ENCODE assay signal across 9 mouse cellular contexts in the genomic region with DNA sequence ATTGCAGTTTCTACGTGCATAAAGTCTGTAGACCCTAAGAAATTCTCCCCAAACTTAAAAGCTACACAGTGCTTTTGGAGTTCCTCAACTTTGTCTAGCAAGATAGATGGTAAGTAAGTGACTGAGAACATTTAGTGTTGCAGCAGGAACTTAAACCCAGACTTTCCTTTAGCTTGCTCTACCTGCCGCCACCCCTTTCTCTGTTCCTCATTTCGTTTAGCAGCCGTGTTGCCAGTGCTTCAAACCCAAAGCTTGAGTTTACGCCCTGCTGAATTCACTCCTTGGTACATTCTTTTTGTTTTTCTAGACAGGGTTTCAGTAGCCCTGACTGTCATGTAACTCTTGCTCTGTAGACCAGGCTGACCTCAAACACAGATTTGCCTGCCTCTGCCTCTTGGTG. TPM values are rescaled to one million over a fixed set of nuclear protein-coding genes. Genes with fewer than 3 reads are reported as not detected.
DNase-seq lines count a peak whose midpoint lies in the region; ATAC-seq and TF ChIP-seq lines count a peak whose summit lies in the region.
"Had no signal": no experiment of that assay in that cellular context is flagged by ENCODE, and none has a peak within 500 bp of the region (broad histone marks: within the 10 kb centered on the region; RNA-seq: fewer than 3 reads in every experiment).

No protein-coding gene starts in this region.

- no peak for ATAC-seq in heart, embryonic 14.5 days (ENCODE audit: insufficient number of reproducible peaks, insufficient read depth, low FRiP score, low read depth)
- ATAC-seq in hindbrain, embryonic 15.5 days (ENCODE audit: low FRiP score, low read depth): no peak
- ATAC-seq in midbrain, embryonic 14.5 days (ENCODE audit: low FRiP score, low TSS enrichment): no peak

- peak overlapping the region in 1 of 2 experiments; percentile 90; a peak in 1 of 4 replicates for H3K4me3 ChIP-seq in heart, embryonic 14.5 days (ENCODE audit: control insufficient read depth in 1 of 2, insufficient read depth in 1 of 2, low read depth in 1 of 2, low read length in 2 of 2)
- H3K4me3 ChIP-seq in MEL (ENCODE audit: control insufficient read depth in 1 of 2, insufficient read depth in 1 of 2, low read depth in 2 of 2, low read length in 2 of 2): peak overlapping the region; percentile 83 to 87
- peak overlapping the region; percentile 82 for H3K4me3 ChIP-seq in hindbrain, embryonic 15.5 days
- H3K4me3 ChIP-seq in midbrain, embryonic 14.5 days (replicated peaks; ENCODE audit: low read depth, low read length): peak overlapping the region; percentile 70

- peak overlapping the region; percentile 91 for H3K4me2 ChIP-seq in heart, embryonic 14.5 days (ENCODE audit: low read length)
- peak overlapping the region; percentile 67 for H3K4me2 ChIP-seq in hindbrain, embryonic 15.5 days
- peak overlapping the region; percentile 81 for H3K4me2 ChIP-seq in midbrain, embryonic 14.5 days (ENCODE audit: low read length)

- H3K36me3 ChIP-seq in heart, embryonic 14.5 days (ENCODE audit: control insufficient read depth, insufficient read depth, low read length): peaks cover 61% of the 10 kb centered on the region
- H3K36me3 ChIP-seq in MEL (ENCODE audit: control insufficient read depth in 1 of 2, insufficient read depth in 2 of 2, low read length in 2 of 2): peaks cover 11 to 20% of the 10 kb centered on the region in 2 experiments
- peaks cover 32% of the 10 kb centered on the region for H3K36me3 ChIP-seq in hindbrain, embryonic 15.5 days
- peaks cover 44% of the 10 kb centered on the region for H3K36me3 ChIP-seq in midbrain, embryonic 14.5 days (ENCODE audit: control insufficient read depth, insufficient read depth, low read length)

- H3K9ac ChIP-seq in heart, embryonic 14.5 days (ENCODE audit: low read length): no peak overlapping the region; the same call in 1 of the 2 replicates
- peak overlapping the region; percentile 93 for H3K9ac ChIP-seq in MEL (ENCODE audit: control insufficient read depth, low read depth, low read length, poor library complexity, severe bottlenecking)
- H3K9ac ChIP-seq in hindbrain, embryonic 15.5 days: no peak overlapping the region
- no peak overlapping the region for H3K9ac ChIP-seq in midbrain, embryonic 14.5 days (replicated peaks; ENCODE audit: low read length)

- DNase-seq in heart, adult 18-20 months: no peak
- peak; percentile 68 for DNase-seq in MEL (ENCODE audit: low read depth, low spot score)
- DNase-seq in midbrain, embryonic 14.5 days: no peak
- no peak for DNase-seq in left cerebral cortex, adult 18-20 months (ENCODE audit: low spot score in 2 of 2)
- no peak for DNase-seq in c-Kit-positive CD71-positive TER-119-positive erythroid progenitor cells, embryonic 14.5 days (ENCODE audit: low spot score)
- DNase-seq in frontal cortex, postnatal 14 days (ENCODE audit: low spot score in 2 of 2): no peak
- DNase-seq: right cerebral cortex, adult 18-20 months had no signal

- no peak overlapping the region for H3K27ac ChIP-seq in heart, embryonic 14.5 days (replicated peaks in 1 of 2; ENCODE audit: control insufficient read depth in 1 of 2, insufficient read depth in 1 of 2, low read depth in 2 of 2, low read length in 2 of 2)
- H3K27ac ChIP-seq in MEL (ENCODE audit: control insufficient read depth, low read depth, low read length): no peak overlapping the region
- no peak overlapping the region for H3K27ac ChIP-seq in hindbrain, embryonic 15.5 days (replicated peaks)
- H3K27ac ChIP-seq in midbrain, embryonic 14.5 days (replicated peaks; ENCODE audit: low read depth, low read length): no peak overlapping the region

- TF ChIP-seq CTCF in MEL (IDR thresholded peaks at IDR 0.05 in 2 of 3, conservative IDR thresholded peaks at IDR 0.05 in 1 of 3; ENCODE audit: control insufficient read depth in 1 of 3, insufficient read depth in 1 of 3, low read depth in 2 of 3, low read length in 3 of 3, poor library complexity in 1 of 3, severe bottlenecking in 1 of 3): no peak

- peaks cover 0 to 10% of the 10 kb centered on the region in 2 experiments; a peak in 1 of 4 replicates for H3K4me1 ChIP-seq in heart, embryonic 14.5 days (ENCODE audit: control insufficient read depth in 2 of 2, insufficient read depth in 2 of 2, low read length in 2 of 2)
- H3K4me1 ChIP-seq in MEL (ENCODE audit: control insufficient read depth in 1 of 2, insufficient read depth in 2 of 2, low read length in 2 of 2): no peaks in the 10 kb centered on the region
- peaks cover 16% of the 10 kb centered on the region for H3K4me1 ChIP-seq in hindbrain, embryonic 15.5 days (replicated peaks)
- H3K4me1 ChIP-seq in midbrain, embryonic 14.5 days (ENCODE audit: control insufficient read depth, insufficient read depth, low read length): peaks cover 8% of the 10 kb centered on the region; the same call in 1 of the 2 replicates

- H3K79me2 ChIP-seq in MEL (ENCODE audit: control insufficient read depth, insufficient read depth, low read length, poor library complexity): peaks cover 14% of the 10 kb centered on the region

- TF ChIP-seq POLR2A in MEL (IDR thresholded peaks at IDR 0.05; ENCODE audit: control insufficient read depth in 1 of 2, insufficient read depth in 1 of 2, low read depth in 1 of 2, low read length in 2 of 2, poor library complexity in 1 of 2): 0 out of 4 replicates have a peak, but pooled peaks of 1 of the 2 experiments have one; percentile 28

- WGBS in heart, embryonic 14.5 days: 93% methylated on average over 5 of the region's 5 CpGs
- 88% methylated on average over 5 of the region's 5 CpGs for WGBS in hindbrain, embryonic 15.5 days
- 88% methylated on average over 5 of the region's 5 CpGs for WGBS in midbrain, embryonic 14.5 days

- no peaks in the 10 kb centered on the region for H3K9me3 ChIP-seq in heart, embryonic 14.5 days (ENCODE audit: control insufficient read depth, low read length)
- no peaks in the 10 kb centered on the region for H3K9me3 ChIP-seq in MEL (replicated peaks; ENCODE audit: insufficient read depth, low read length)
- no peaks in the 10 kb centered on the region for H3K9me3 ChIP-seq in hindbrain, embryonic 15.5 days
- H3K9me3 ChIP-seq in midbrain, embryonic 14.5 days (ENCODE audit: control insufficient read depth, low read length): no peaks in the 10 kb centered on the region

- H3K27me3 ChIP-seq in heart, embryonic 14.5 days (ENCODE audit: control insufficient read depth, insufficient read depth, low read length): no peaks in the 10 kb centered on the region
- no peaks in the 10 kb centered on the region for H3K27me3 ChIP-seq in MEL (ENCODE audit: control insufficient read depth in 1 of 2, insufficient read depth in 2 of 2, low read length in 2 of 2)
- H3K27me3 ChIP-seq in hindbrain, embryonic 15.5 days: no peaks in the 10 kb centered on the region
- H3K27me3 ChIP-seq in midbrain, embryonic 14.5 days (ENCODE audit: control insufficient read depth, insufficient read depth, low read length): no peaks in the 10 kb centered on the region

- no peak for TF ChIP-seq RAD21 in MEL (IDR thresholded peaks at IDR 0.05; ENCODE audit: low read depth, low read length)

- no peak for TF ChIP-seq EP300 in MEL (IDR thresholded peaks at IDR 0.05; ENCODE audit: low read depth in 1 of 2, low read length in 2 of 2)

TF ChIP-seq in MEL, 35 proteins besides CTCF, POLR2A, EP300 and RAD21:
- TF ChIP-seq SIN3A (IDR thresholded peaks at IDR 0.05; ENCODE audit: low read length) (no peak), NELFE (IDR thresholded peaks at IDR 0.05; ENCODE audit: low read depth, low read length) (no peak), RCOR1 (IDR thresholded peaks at IDR 0.05; ENCODE audit: low read depth, low read length) (no peak), MYB (IDR thresholded peaks at IDR 0.05; ENCODE audit: low read depth, low read length) (no peak), MYC (IDR thresholded peaks at IDR 0.05; ENCODE audit: low read depth, low read length) (no peak), MAX (IDR thresholded peaks at IDR 0.05; ENCODE audit: low read length) (no peak), ZC3H11A (IDR thresholded peaks at IDR 0.05; ENCODE audit: low read depth, low read length) (no peak), USF2 (IDR thresholded peaks at IDR 0.05; ENCODE audit: borderline replicate concordance in 1 of 2, insufficient read depth in 1 of 2, low read depth in 1 of 2, low read length in 2 of 2) (no peak), MAZ (IDR thresholded peaks at IDR 0.05; ENCODE audit: low read depth, low read length) (no peak), CHD2 (IDR thresholded peaks at IDR 0.05; ENCODE audit: low read length) (no peak)
TF ChIP-seq in MEL: peak in this region for 0.

RNA-seq across cellular contexts. Expression of a gene that starts 1.4 kb away (rescaled TPM):
- 128 and 141 TPM in 2 replicates for polyA plus RNA-seq in heart, embryonic 14.5 days (2014; fragmentation: Nextera tagmentation; extraction: Ambion mirVana)
- total RNA-seq in heart, adult 18-20 months (2021): 100 to 1,000 TPM; 108 to 114 TPM
- total RNA-seq in MEL (2012; rRNA removed): 181 and 186 TPM in 2 replicates
- 100 to 1,000 TPM; 157 to 253 TPM for polyA plus RNA-seq in MEL (2012; ENCODE audit: insufficient read depth in 1 of 2, insufficient read length in 2 of 2, low read depth in 1 of 2, low replicate concordance in 2 of 2, missing spikeins in 1 of 2)
- polyA plus RNA-seq in hindbrain, embryonic 15.5 days (2015; fragmentation: Nextera tagmentation; extraction: Ambion mirVana): 168 and 171 TPM in 2 replicates
- 170 and 181 TPM in 2 replicates for polyA plus RNA-seq in midbrain, embryonic 14.5 days (2014; fragmentation: Nextera tagmentation; extraction: Ambion mirVana)
- 10 to 100 TPM; 69.7 to 71.0 TPM for total RNA-seq in left cerebral cortex, adult 18-20 months (2021)

RNA-seq across cellular contexts. Expression of a gene that starts 34.3 kb away (rescaled TPM):
- polyA plus RNA-seq in heart, embryonic 14.5 days (2014; fragmentation: Nextera tagmentation; extraction: Ambion mirVana): 31.1 and 31.8 TPM in 2 replicates
- 10 to 100 TPM; 57.5 to 67.9 TPM for total RNA-seq in heart, adult 18-20 months (2021)
- total RNA-seq in MEL (2012; rRNA removed): 7.6 and 8.2 TPM in 2 replicates
- 10 to 100 TPM in 1 of 2 experiments, not detected in 1; 10.6 TPM for polyA plus RNA-seq in MEL (2012; ENCODE audit: insufficient read depth in 1 of 2, insufficient read length in 2 of 2, low read depth in 1 of 2, low replicate concordance in 2 of 2, missing spikeins in 1 of 2)
- polyA plus RNA-seq in hindbrain, embryonic 15.5 days (2015; fragmentation: Nextera tagmentation; extraction: Ambion mirVana): 34.8 and 36.7 TPM in 2 replicates
- 31.8 TPM in 2 replicates for polyA plus RNA-seq in midbrain, embryonic 14.5 days (2014; fragmentation: Nextera tagmentation; extraction: Ambion mirVana)
- total RNA-seq in left cerebral cortex, adult 18-20 months (2021): 10 to 100 TPM; 20.9 to 21.2 TPM
